Mouse (Mus musculus) lung, postnatal 0 days (tissue): ENCODE measurements around the gene Pacrg. TPM values are rescaled to one million over a fixed set of nuclear protein-coding genes. Genes with fewer than 3 reads are reported as not detected.

ENCODE experiments used
- ATAC-seq: fragments of 200-750 bp; cut with Nextera tagmentation; 2 replicates; pipeline ENCODE4 v1.8.0; 2017; ENCODE audit warnings: moderate library complexity
- DNase-seq: peaks from one replicate; pipeline ENCODE4 v3.0.0-alpha.2; 2016; ENCODE audit warnings: low spot score
- H3K27ac ChIP-seq: fragments of 300-500 bp; sonication (generic); 2 replicates; pipeline ENCODE4 v1.5.1; 2014; ENCODE audit warnings: antibody characterized with exemption, mild to moderate bottlenecking, low read length, mixed read lengths
- H3K27me3 ChIP-seq: fragments of 300-500 bp; sonication (generic); replicated peaks from 2 replicates; pipeline ENCODE4 v1.6.1; 2014; ENCODE audit warnings: low read length, mixed read lengths; ENCODE audit not compliant: insufficient read depth
- H3K36me3 ChIP-seq: fragments of 300-500 bp; sonication (generic); 2 replicates; pipeline ENCODE4 v1.6.1; 2014; ENCODE audit warnings: low read length, mixed read lengths; ENCODE audit not compliant: insufficient read depth
- H3K4me1 ChIP-seq: fragments of 300-500 bp; sonication (generic); 2 replicates; pipeline ENCODE4 v1.6.1; 2014; ENCODE audit warnings: antibody characterized with exemption, low read depth, low read length, mixed read lengths; ENCODE audit not compliant: insufficient read depth
- H3K4me2 ChIP-seq: fragments of 300-500 bp; sonication (generic); replicated peaks from 2 replicates; pipeline ENCODE4 v1.6.1; 2014; ENCODE audit warnings: low read depth, mild to moderate bottlenecking, low read length, moderate library complexity, mixed read lengths
- H3K4me3 ChIP-seq: fragments of 300-500 bp; sonication (generic); 2 replicates; pipeline ENCODE4 v1.5.1; 2014; ENCODE audit warnings: low read depth, low read length
- H3K9ac ChIP-seq: fragments of 300-500 bp; sonication (generic); replicated peaks from 2 replicates; pipeline ENCODE4 v1.6.1; 2014; ENCODE audit warnings: low read depth, mild to moderate bottlenecking
- H3K9me3 ChIP-seq: fragments of 300-500 bp; sonication (generic); 2 replicates; pipeline ENCODE4 v1.6.1; 2016; ENCODE audit warnings: low read length, mixed read lengths
- CTCF ChIP-seq: IDR thresholded peaks from 2 replicates; pipeline ENCODE4 v1.5.1; 2016; ENCODE audit warnings: antibody characterized with exemption, mild to moderate bottlenecking
- EP300 ChIP-seq: IDR thresholded peaks from 2 replicates; pipeline ENCODE4 v1.6.1; 2016; ENCODE audit warnings: antibody characterized with exemption, mild to moderate bottlenecking, control low read depth
- WGBS: fragments of 180-500 bp; shearing (Covaris S2); extraction: QIAGEN DNeasy Blood & Tissue Kit; methylation state at CpG from one replicate; pipeline ENCODE4 v1.1.7; 2014; 5-methylcytosine and 5-hydroxymethylcytosine counted together
- polyA plus RNA-seq: library from polyadenylated mRNA; unstranded; fragments of >200 nt; fragmentation: Nextera tagmentation; extraction: Ambion mirVana; gene quantifications from 2 replicates; pipeline ENCODE4 v1.2.1, GENCODE M21; 2015

Pacrg gene
- polyA plus RNA-seq, 1 experiment from 2014 or later: 6.7 TPM

DNA sequence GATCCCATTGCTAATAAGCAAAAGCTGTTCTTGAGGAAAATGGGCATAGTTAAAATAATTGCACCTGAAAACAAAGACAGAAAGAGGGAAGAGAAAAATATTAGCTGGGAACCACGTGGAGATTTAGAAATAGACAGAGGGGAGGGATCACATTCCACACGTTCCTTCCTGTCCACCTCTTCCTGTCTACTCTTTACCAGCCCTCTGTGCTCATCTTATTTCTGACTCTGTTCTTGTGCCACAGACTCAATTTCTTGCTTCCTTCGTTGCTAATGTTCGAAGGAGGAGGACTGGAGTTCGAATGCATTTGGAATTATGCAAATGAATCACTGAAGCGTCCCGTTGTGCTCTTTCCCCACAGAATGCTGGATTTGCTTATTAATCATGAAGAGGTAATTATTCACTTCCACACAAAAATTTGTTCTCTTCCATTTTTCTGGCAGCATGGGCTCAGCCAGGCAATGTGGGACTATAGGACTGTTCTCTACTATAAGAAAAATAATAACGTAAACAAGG is 204.1 kb downstream of the Pacrg start:
- 64% methylated on average over 8 of the region's 8 CpGs for WGBS
- Histone ChIP-seq H3K27ac (no peak overlapping the region), H3K27me3 (no peaks in the 10 kb centered on the region), H3K9me3 (no peaks in the 10 kb centered on the region), H3K4me1 (no peaks in the 10 kb centered on the region), H3K36me3 (no peaks in the 10 kb centered on the region), H3K4me2 (no peak overlapping the region), H3K9ac (no peak overlapping the region), H3K4me3 (no peak overlapping the region)
- ATAC-seq (no peak), DNase-seq (no peak)
- TF ChIP-seq CTCF (no peak), EP300 (no peak)

DNA sequence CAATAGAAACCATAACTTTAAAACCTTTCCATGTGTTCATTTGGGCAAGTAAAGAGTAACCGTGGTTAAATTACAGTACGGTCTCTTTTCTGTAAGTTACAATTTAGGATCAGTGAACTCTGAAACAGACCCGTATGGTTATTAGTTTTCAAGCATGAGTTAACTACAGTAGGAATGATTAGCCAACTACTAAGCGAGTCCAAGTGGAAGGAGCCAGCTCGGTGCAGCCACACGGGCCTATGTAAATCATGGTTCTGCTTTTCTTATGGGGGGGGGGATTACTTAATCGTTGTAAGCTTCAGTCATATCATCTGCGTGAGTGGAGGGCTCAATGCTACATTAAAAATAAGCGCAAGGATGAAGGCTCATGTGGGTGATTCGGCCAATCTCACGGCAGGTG is 204.6 kb downstream of the Pacrg start:
- no peak for TF ChIP-seq EP300
- no peak for TF ChIP-seq CTCF
- Histone ChIP-seq H3K36me3 (no peaks in the 10 kb centered on the region), H3K4me3 (no peak overlapping the region), H3K4me2 (no peak overlapping the region), H3K27ac (no peak overlapping the region), H3K4me1 (no peaks in the 10 kb centered on the region), H3K27me3 (no peaks in the 10 kb centered on the region), H3K9me3 (no peaks in the 10 kb centered on the region), H3K9ac (no peak overlapping the region)
- WGBS: 92% methylated on average over 11 of the region's 11 CpGs
- ATAC-seq (no peak), DNase-seq (no peak)

DNA sequence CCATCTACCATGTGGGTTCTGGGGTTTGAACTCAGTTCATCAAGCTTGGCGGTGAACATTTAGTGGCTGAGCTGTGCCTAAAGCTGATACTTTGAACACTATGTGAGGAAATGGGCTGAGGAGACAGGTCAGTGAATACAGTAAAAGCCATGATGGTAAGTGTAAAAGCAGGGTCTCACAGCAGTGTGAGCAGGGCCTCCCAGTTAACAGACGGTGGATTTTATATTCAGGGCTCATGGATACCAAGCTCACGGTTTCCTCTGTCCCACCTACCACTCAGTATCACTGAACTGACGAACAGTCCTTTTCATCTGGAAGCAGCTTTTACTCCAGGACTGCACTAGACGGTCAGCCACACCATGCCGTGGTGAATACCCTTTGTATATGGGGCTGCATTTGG is 205.1 kb downstream of the Pacrg start:
- no peaks in the 10 kb centered on the region for H3K4me1 ChIP-seq
- ATAC-seq: no peak

DNA sequence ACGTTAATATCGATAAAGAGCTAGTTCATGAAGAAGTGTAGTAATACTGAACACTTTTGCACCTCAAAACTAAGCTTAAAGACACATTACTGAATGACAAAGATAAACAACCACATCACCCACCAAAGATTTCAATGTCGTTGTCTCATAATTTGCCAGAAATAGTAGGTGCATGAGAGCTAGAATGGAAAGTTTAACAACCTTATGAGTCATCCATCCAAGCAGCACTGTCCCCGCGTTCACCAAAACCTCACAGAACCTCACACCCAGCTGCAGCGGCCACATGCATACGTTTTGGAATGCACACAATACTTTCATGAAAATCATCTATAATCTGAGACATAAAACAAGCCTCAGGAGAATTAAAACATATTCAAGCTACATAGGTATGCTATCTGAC is 206.3 kb downstream of the Pacrg start:
- no peaks in the 10 kb centered on the region for H3K4me1 ChIP-seq
- H3K9ac ChIP-seq: no peak overlapping the region
- ATAC-seq (no peak), DNase-seq (no peak)
- 84% methylated on average over 7 of the region's 7 CpGs for WGBS
- H3K4me2 ChIP-seq: no peak overlapping the region
- H3K27me3 ChIP-seq: no peaks in the 10 kb centered on the region
- TF ChIP-seq CTCF (no peak), EP300 (no peak)
- H3K4me3 ChIP-seq: no peak overlapping the region
- no peaks in the 10 kb centered on the region for H3K36me3 ChIP-seq
- H3K9me3 ChIP-seq: no peaks in the 10 kb centered on the region
- no peak overlapping the region for H3K27ac ChIP-seq

More for the DNA sequence above, 205.1 kb downstream of the Pacrg start:
- no peak for DNase-seq
- Histone ChIP-seq H3K36me3 (no peaks in the 10 kb centered on the region), H3K9ac (no peak overlapping the region), H3K4me2 (no peak overlapping the region), H3K4me3 (no peak overlapping the region), H3K27ac (no peak overlapping the region), H3K9me3 (no peaks in the 10 kb centered on the region), H3K27me3 (no peaks in the 10 kb centered on the region)
- TF ChIP-seq CTCF: no peak
- TF ChIP-seq EP300: no peak
- 91% methylated on average over 6 of the region's 6 CpGs for WGBS

DNA sequence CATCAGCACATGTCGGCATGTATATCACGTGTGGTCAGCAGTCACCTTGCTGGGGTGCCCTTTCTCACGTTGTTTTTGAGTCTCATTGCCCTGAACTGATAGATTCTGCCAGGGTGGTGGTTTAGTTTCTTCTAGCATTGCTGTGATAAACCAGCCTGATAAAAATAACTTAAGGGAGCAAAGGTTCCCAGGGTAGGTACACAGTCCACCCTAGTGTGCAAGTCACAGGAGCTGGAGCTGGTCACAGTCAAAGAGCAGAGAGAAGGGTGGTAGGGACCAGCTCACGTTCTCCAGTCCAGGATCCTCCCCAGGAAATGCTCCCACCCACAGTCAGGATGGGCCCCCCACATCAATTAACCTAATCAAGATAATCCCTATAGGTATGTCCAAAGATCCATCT is 211.9 kb downstream of the Pacrg start:
- no peak for ATAC-seq
- H3K9ac ChIP-seq: no peak overlapping the region
- H3K9me3 ChIP-seq: no peaks in the 10 kb centered on the region
- no peaks in the 10 kb centered on the region for H3K4me1 ChIP-seq
- DNase-seq: no peak
- H3K27ac ChIP-seq: no peak overlapping the region
- WGBS: 84% methylated on average over 4 of the region's 4 CpGs
- no peak for TF ChIP-seq CTCF
- H3K4me2 ChIP-seq: no peak overlapping the region
- no peaks in the 10 kb centered on the region for H3K36me3 ChIP-seq
- H3K27me3 ChIP-seq: no peaks in the 10 kb centered on the region
- no peak overlapping the region for H3K4me3 ChIP-seq

DNA sequence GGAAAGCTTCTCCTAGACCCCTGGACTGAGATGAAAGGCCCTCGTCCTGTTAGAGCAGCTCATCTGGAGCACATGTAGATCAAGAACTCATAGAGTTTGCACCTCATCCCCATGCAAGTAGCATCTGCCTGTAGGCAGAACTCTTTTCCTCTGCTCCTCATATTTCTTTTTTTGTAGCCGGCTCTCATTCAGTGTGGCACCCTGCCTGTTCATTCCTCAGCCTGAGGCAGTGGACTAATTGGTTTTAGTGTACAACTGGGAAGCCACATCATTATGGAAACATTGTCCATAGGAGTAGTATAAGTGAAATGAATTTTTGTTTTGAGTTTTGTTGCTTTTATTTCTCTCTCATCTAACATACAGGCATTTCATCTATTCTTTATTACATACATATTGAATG is 212.6 kb downstream of the Pacrg start:
- no peak overlapping the region for H3K4me2 ChIP-seq
- 60% methylated on average over 2 of the region's 2 CpGs for WGBS
- no peaks in the 10 kb centered on the region for H3K9me3 ChIP-seq
- no peak overlapping the region for H3K27ac ChIP-seq
- H3K27me3 ChIP-seq: no peaks in the 10 kb centered on the region
- H3K4me1 ChIP-seq: no peaks in the 10 kb centered on the region
- ATAC-seq: no peak
- no peak overlapping the region for H3K9ac ChIP-seq
- H3K4me3 ChIP-seq: no peak overlapping the region
- H3K36me3 ChIP-seq: no peaks in the 10 kb centered on the region
- TF ChIP-seq CTCF (no peak), EP300 (no peak)
- DNase-seq: no peak

DNA sequence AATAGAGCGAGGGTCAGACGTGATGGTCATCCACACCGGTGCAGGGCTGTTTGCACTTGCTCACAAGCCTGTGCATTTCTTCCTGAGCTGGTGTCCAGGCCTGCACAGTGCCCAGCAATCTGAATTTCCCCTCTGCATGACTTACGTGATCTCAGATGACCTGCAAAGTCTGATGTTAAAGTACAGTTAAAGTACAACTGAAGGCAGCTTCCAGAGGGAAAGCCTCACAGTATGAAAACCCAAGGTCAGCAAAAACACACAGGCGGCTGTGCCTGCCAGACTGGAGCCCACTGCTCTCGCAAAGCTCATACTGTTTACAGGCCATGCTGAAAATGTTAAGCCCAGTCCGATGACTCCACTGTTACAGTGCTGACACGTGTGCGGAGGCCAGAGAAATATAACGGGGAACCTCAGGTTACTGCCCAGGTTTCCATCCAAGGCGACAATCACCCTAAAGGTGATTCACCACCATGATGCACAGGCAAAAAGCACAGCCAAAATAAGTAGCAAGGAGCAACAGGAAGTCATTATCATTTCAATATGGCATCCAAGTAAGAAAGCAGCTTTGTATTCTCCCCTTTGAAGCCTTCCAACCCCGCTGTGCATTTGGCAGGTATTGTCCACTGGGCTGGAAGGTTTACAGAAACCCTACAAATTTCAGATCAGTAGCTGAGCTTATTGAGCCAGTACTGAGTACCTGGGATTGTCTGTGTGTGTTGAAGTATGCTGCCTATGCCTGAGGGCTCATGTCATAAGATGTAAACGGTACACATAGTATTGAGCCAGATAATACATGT is 213.6 kb downstream of the Pacrg start:
- Histone ChIP-seq H3K27me3 (no peaks in the 10 kb centered on the region), H3K4me3 (no peak overlapping the region), H3K4me2 (no peak overlapping the region), H3K27ac (no peak overlapping the region), H3K36me3 (no peaks in the 10 kb centered on the region), H3K9me3 (no peaks in the 10 kb centered on the region), H3K9ac (no peak overlapping the region), H3K4me1 (no peaks in the 10 kb centered on the region)
- no peak for ATAC-seq
- 87% methylated on average over 13 of the region's 13 CpGs for WGBS
- no peak for TF ChIP-seq EP300
- TF ChIP-seq CTCF: no peak
- no peak for DNase-seq
